Mouse (Mus musculus) hindbrain, embryonic 12.5 days (tissue): ENCODE measurements at regions not wholly inside any gene's neighbourhood (a gene's known extent, or its start where the extent isn't known, plus 50 kb on each side); places are given as distances from the start of the nearest gene placed in this dataset.

Source experiments
- ATAC-seq: fragments of 200-750 bp; cut with Nextera tagmentation; 2 replicates; pipeline ENCODE4 v1.8.0; 2017; ENCODE audit warnings: moderate TSS enrichment; ENCODE audit not compliant: low FRiP score
- H3K27ac ChIP-seq: fragments of 300-500 bp; sonication (generic); 2 replicates; pipeline ENCODE4 v1.5.1; 2016; ENCODE audit warnings: mild to moderate bottlenecking
- H3K27me3 ChIP-seq: fragments of 300-500 bp; sonication (generic); 2 replicates; pipeline ENCODE4 v1.6.1; 2016; ENCODE audit warnings: mild to moderate bottlenecking
- H3K36me3 ChIP-seq: fragments of 300-500 bp; sonication (generic); 2 replicates; pipeline ENCODE4 v1.6.1; 2016; ENCODE audit warnings: mild to moderate bottlenecking
- H3K4me1 ChIP-seq: fragments of 300-500 bp; sonication (generic); 2 replicates; pipeline ENCODE4 v1.6.1; 2016
- H3K4me2 ChIP-seq: fragments of 300-500 bp; sonication (generic); replicated peaks from 2 replicates; pipeline ENCODE4 v1.6.1; 2016; ENCODE audit warnings: mild to moderate bottlenecking
- H3K4me3 ChIP-seq: fragments of 300-500 bp; sonication (generic); 2 replicates; pipeline ENCODE4 v1.5.1; 2016; ENCODE audit warnings: mild to moderate bottlenecking
- H3K9ac ChIP-seq: fragments of 300-500 bp; sonication (generic); 2 replicates; pipeline ENCODE4 v1.6.1; 2016; ENCODE audit warnings: mild to moderate bottlenecking, moderate library complexity
- H3K9me3 ChIP-seq: fragments of 300-500 bp; sonication (generic); replicated peaks from 2 replicates; pipeline ENCODE4 v1.6.1; 2016; ENCODE audit warnings: mild to moderate bottlenecking
- WGBS: fragments of 180-500 bp; shearing (Covaris S2); methylation state at CpG from one replicate; pipeline ENCODE4 v1.1.7; 2016; 5-methylcytosine and 5-hydroxymethylcytosine counted together

DNA sequence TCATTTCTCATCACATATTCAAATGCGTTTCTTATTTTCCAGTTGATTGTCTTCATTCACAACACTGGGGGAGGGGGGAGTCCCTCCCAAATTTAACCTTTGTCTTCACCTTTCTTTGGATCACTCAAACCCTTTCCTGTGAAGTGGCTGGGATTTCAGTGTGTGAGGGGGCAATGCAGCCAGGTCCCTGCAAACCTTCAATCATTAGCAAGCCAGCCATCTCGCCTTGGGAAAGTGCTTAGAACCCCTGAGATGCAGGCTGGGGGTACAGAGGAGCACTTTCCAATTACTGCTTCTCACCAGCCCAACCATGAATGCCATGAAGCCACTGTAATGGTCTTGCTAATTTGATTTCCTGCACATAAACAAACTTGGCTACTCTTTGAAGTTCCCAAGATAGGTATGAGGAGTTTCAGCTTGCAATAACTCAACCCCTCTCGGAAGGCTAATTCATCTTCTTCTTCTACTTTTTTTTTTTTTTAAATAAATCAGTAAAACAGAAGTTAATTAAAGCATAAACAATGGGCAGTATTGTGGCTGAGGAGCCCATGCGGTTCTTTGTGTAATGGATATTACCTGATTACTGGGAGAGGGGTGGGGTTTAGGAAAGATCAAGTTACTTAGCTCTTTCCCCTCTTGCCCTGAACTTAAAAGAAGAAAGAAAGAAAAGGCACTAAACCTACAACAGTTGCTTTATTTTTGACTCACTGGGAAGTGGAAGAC is 486.3 kb downstream of the 1700129C05Rik start:
- ATAC-seq = no peak
- Histone ChIP-seq H3K27ac (no peak overlapping the region), H3K9me3 (no peaks in the 10 kb centered on the region), H3K9ac (no peak overlapping the region), H3K27me3 (no peaks in the 10 kb centered on the region), H3K4me1 (peaks cover 3% of the 10 kb centered on the region; the same call in 1 of the 2 replicates), H3K4me3 (no peak overlapping the region), H3K4me2 (no peak overlapping the region), H3K36me3 (no peaks in the 10 kb centered on the region)
- 12% methylated on average over 4 of the region's 4 CpGs for WGBS

DNA sequence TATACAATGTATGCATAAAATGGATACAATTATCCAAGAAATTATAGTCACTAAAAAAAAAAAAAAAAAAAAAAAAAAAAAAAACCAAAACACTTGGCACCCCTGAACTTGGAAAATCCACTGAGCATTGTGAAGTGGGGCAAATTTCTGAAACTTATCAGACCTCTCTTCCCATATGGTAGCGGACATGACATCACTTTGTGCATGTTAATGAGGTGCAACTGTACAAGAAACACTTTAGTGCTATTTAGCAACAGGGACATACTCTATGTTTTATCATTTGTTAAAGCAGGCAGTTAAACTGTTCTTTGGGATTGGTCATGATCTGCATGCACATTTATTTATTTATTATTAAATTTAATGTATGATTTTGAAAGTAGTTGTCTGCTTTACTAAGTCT is 489.7 kb downstream of the 1700129C05Rik start:
- no peaks in the 10 kb centered on the region for H3K9me3 ChIP-seq
- WGBS = 84% methylated on average over 1 of the region's 1 CpGs
- no peak for ATAC-seq

DNA sequence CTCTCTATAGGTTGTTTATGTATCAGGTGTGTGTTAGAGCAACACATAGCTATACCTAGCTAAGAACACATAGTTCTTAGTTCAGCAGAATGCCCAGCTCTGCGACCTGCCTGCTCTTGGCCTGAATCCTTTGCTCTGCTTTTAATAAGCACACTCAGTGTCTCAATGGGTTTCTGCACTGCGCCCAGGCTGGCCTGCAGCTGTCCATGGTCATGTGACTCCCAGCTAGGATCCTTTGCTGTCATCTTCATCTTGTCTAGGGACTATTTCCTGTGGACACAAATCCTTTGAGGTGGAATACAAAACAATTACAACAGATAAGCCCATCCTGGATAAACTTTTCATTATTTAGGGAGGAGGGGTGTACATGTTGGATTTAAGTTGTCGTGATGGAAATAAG is 490.7 kb downstream of the 1700129C05Rik start:
- ATAC-seq = no peak
- 87% methylated on average over 3 of the region's 3 CpGs for WGBS

More for the DNA sequence above, 489.7 kb downstream of the 1700129C05Rik start:
- Histone ChIP-seq H3K4me1 (peaks cover 3% of the 10 kb centered on the region; the same call in 1 of the 2 replicates), H3K4me2 (no peak overlapping the region), H3K27ac (no peak overlapping the region), H3K27me3 (no peaks in the 10 kb centered on the region), H3K4me3 (no peak overlapping the region), H3K36me3 (no peaks in the 10 kb centered on the region), H3K9ac (no peak overlapping the region)

DNA sequence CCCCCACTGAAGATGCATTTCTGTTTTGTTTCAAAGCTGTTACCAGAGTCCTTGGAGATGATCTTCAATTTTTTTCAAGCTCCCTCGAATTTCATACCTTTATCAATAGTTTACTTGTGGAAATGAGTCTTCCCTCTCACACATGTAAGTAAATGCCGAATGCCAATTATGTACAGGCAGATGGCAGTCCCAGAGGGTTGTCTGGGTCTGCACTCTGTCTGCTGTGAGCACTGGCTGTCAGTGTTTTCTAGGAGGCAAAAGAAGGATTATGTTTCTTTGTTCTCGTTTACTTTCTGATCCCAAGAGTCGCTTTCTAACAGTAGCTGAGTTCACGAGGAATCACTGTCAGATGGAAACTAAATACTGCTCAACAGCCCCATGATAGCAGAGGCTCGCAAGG is 491.5 kb downstream of the 1700129C05Rik start:
- Histone ChIP-seq H3K27me3 (no peaks in the 10 kb centered on the region), H3K9ac (no peak overlapping the region), H3K4me1 (0 out of 2 replicates have a peak, but pooled peaks cover 1% of the 10 kb centered on the region), H3K27ac (no peak overlapping the region), H3K4me3 (no peak overlapping the region), H3K36me3 (no peaks in the 10 kb centered on the region), H3K4me2 (no peak overlapping the region), H3K9me3 (no peaks in the 10 kb centered on the region)
- no peak for ATAC-seq
- 47% methylated on average over 6 of the region's 6 CpGs for whole genome bisulfite sequencing

More for the DNA sequence above, 490.7 kb downstream of the 1700129C05Rik start:
- peaks cover 3% of the 10 kb centered on the region; the same call in 1 of the 2 replicates for H3K4me1 ChIP-seq
- no peak overlapping the region for H3K27ac ChIP-seq
- no peaks in the 10 kb centered on the region for H3K36me3 ChIP-seq
- H3K9me3 ChIP-seq = no peaks in the 10 kb centered on the region
- no peak overlapping the region for H3K4me3 ChIP-seq
- no peak overlapping the region for H3K9ac ChIP-seq
- H3K27me3 ChIP-seq = no peaks in the 10 kb centered on the region
- H3K4me2 ChIP-seq = no peak overlapping the region

DNA sequence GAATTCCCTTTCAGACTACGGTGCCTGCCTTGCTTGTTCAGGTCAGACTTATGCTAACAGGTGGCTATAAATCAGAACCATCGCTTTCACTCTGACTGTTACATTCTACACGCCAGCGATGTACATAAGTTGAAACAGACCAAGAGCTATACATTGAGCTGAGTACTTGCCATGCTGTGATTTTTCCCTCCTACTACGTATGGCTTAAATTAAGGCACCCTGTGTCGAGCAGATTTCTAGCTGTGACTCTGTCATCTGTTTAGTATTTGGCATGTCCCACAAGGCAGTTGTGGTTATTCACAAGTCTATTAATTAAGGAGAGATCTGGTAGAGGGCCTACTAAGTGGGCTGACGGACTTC is 504.4 kb downstream of the 1700129C05Rik start:
- peaks cover 25% of the 10 kb centered on the region for H3K27me3 ChIP-seq
- no peaks in the 10 kb centered on the region for H3K9me3 ChIP-seq
- WGBS = 62% methylated on average over 7 of the region's 7 CpGs
- no peak overlapping the region for H3K4me3 ChIP-seq
- no peak overlapping the region for H3K4me2 ChIP-seq
- no peaks in the 10 kb centered on the region for H3K36me3 ChIP-seq
- H3K4me1 ChIP-seq = peaks cover 8% of the 10 kb centered on the region
- no peak overlapping the region for H3K27ac ChIP-seq
- H3K9ac ChIP-seq = no peak overlapping the region
- no peak for ATAC-seq

DNA sequence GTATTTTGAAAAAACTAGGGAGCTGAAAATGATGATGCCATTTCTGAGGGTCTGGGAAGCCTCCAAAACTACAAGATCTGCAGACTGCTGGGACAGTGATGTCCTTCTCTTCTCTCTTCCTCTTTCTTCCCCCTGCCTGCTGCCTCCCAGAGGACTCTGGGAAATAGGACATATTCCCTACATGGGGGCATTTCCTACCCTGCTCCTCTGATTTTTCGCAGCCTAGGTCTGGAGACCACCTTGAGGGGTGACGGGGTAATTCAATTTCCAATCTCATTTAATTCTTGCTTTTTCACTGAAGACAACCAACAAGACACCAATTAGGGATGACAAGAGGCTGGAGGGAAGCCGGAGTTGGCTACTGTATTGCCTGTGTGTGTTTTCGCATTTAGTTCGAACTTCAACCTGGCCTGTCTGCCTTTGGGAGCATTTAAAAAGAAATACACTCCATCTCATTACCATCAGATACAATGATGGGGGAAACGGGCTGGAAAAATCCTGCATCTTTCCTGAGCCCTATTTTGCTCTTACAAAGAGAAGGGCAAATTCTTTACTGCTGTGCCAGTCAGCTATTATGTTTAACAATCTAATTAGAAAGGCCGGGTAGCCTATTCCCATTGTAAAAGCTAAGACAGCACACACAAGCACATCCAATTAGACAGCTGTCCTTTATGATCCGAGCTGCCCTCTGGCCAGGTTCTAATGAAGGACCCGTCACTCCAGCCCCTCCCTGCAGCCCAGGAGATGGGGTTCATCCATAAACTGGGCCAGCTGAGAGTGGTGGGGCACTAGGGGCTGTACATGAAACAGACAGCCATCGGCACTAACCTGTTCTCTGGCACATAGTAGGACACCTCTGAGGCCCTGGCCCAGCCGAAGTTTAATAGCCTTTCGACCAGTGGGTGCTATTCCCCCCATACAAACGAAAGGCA is 505.0 kb downstream of the 1700129C05Rik start:
- no peak overlapping the region for H3K27ac ChIP-seq
- H3K4me3 ChIP-seq = no peak overlapping the region
- WGBS = 46% methylated on average over 13 of the region's 13 CpGs
- H3K4me1 ChIP-seq = peaks cover 8% of the 10 kb centered on the region
- no peaks in the 10 kb centered on the region for H3K9me3 ChIP-seq
- peaks cover 25% of the 10 kb centered on the region for H3K27me3 ChIP-seq
- H3K36me3 ChIP-seq = no peaks in the 10 kb centered on the region
- no peak overlapping the region for H3K9ac ChIP-seq
- no peak overlapping the region for H3K4me2 ChIP-seq
- ATAC-seq = peak; percentile 74

DNA sequence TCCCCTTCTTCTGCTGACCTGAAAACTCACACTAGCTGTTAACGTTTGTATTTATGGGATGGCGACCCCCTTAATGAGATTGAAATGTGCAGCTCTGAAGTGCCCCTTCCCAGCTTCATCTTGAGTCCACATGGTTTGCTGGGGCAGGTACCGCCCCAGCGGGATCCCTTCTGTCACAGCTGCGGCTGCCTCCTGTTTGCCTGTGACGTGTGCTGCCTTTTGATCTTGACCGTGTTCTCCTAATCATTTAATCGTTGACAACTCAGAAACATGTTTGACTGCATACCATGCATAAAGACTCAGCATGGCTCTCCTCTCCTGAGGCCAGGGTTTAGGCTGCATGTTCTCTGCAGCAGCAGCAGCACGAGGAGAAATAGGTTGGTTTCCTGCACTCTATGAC is 511.5 kb downstream of the 1700129C05Rik start:
- Histone ChIP-seq H3K4me1 (peaks cover 6% of the 10 kb centered on the region; the same call in 1 of the 2 replicates), H3K4me2 (no peak overlapping the region), H3K27me3 (peaks cover 22% of the 10 kb centered on the region), H3K36me3 (no peaks in the 10 kb centered on the region), H3K27ac (no peak overlapping the region), H3K9ac (no peak overlapping the region), H3K9me3 (no peaks in the 10 kb centered on the region), H3K4me3 (no peak overlapping the region)
- 49% methylated on average over 9 of the region's 9 CpGs for WGBS
- ATAC-seq = no peak

DNA sequence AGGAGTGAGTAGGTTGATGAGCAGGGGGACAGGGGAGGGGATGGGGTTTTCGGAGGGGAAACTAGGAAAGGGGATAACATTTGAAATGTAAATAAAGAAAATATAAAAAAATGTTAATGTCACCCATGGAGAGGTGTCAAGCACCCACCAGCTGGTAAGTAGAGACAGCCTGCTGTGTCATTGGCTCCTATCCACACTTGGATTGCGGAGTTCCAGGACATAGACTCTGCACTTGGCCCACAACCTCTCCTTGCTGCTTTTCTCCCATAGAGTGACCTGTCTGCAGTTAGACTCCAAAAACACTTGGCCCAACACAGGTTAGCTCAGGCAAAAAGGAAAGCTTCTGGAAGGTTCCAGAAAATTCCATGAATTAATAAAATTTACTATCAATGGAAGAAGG is 514.4 kb downstream of the 1700129C05Rik start:
- no peak overlapping the region for H3K27ac ChIP-seq
- 86% methylated on average over 2 of the region's 2 CpGs for WGBS
- H3K4me2 ChIP-seq = no peak overlapping the region
- no peak overlapping the region for H3K4me3 ChIP-seq
- H3K27me3 ChIP-seq = peaks cover 4% of the 10 kb centered on the region; the same call in 1 of the 2 replicates
- H3K36me3 ChIP-seq = no peaks in the 10 kb centered on the region
- H3K4me1 ChIP-seq = peaks cover 6% of the 10 kb centered on the region; the same call in 1 of the 2 replicates
- no peaks in the 10 kb centered on the region for H3K9me3 ChIP-seq
- H3K9ac ChIP-seq = no peak overlapping the region
- no peak for ATAC-seq

DNA sequence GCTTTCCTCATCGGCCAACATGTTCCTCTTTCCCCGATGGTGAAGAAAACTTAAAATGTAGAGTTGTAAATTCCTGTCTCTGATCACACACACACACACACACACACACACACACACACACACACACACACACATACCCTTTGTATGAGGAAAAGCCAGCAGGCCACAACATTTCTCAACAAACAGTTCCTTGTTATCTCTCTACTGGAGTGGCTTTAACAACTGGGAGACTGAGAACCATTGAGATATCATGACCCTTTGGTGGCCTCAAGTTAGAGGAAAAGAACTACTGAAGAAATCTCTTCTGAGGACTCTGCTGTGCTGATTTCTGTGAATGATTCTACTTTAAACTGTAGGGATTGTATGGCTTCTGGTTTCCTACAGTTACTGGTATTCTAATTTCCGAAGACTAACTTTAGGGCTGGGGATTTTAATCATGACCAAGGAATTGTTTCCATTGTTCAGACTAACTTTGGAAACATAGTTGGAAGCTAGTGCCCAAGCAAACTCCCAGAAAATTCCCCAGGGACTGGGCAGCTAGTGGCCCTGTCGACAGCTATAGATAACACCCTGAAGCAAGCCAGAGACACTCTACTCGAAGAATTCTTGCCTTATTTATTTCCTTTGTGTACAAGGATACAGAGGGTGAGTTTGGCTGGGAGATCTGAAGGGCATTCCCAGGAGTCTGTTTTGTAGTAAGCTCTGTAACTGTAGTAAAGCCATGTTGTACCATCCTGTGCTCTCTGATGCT is 516.0 kb downstream of the 1700129C05Rik start:
- H3K9me3 ChIP-seq = no peaks in the 10 kb centered on the region
- H3K4me2 ChIP-seq = no peak overlapping the region
- no peak overlapping the region for H3K27ac ChIP-seq
- H3K4me1 ChIP-seq = peaks cover 6% of the 10 kb centered on the region; the same call in 1 of the 2 replicates
- H3K36me3 ChIP-seq = no peaks in the 10 kb centered on the region
- no peak for ATAC-seq
- WGBS = 82% methylated on average over 5 of the region's 5 CpGs
- H3K4me3 ChIP-seq = no peak overlapping the region
- H3K27me3 ChIP-seq = peaks cover 8% of the 10 kb centered on the region
- H3K9ac ChIP-seq = no peak overlapping the region

DNA sequence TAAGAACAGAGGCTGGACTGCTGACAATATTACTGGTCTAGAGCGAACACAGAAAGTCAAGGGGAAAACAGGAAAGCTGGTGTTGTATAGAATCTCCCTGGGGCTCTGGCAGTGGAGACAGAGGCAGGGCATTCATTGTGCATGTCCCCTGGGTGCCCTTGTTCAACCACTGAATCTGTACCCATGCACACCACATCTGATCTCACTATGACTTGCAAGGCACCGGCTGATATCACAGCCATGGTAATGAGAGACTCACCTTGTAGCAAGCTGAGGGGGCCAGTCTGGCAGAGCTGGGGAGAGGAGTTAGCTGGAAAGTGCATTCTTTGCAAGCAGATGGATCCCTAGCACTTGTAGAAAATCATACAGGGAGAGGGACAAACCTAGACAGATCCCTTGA is 522.5 kb downstream of the 1700129C05Rik start:
- ATAC-seq = no peak
- Histone ChIP-seq H3K27me3 (peaks cover 4% of the 10 kb centered on the region; the same call in 1 of the 2 replicates), H3K9me3 (no peaks in the 10 kb centered on the region), H3K27ac (no peak overlapping the region), H3K4me1 (no peaks in the 10 kb centered on the region), H3K9ac (no peak overlapping the region), H3K4me3 (no peak overlapping the region), H3K4me2 (no peak overlapping the region), H3K36me3 (no peaks in the 10 kb centered on the region)
- WGBS = 78% methylated on average over 2 of the region's 2 CpGs

DNA sequence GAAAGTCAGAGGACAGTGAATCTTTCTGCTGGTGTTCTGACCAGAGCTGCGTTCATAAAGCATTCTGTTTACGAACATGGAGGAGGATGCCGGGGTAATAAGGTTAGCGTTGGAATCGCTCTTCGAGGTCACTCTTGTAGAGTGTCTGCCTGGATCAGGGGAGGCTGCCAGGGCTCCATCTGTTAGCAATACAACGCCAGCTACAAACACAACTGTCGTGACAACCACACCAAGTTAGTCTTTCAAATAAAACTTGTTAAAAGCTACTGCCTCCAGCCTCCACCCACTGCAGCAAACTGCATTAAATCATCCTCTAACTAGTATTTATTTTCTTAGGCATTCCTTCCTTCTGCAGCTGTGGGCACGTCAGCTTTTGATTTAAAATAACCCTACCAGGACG is 525.0 kb downstream of the 1700129C05Rik start:
- H3K36me3 ChIP-seq = no peaks in the 10 kb centered on the region

DNA sequence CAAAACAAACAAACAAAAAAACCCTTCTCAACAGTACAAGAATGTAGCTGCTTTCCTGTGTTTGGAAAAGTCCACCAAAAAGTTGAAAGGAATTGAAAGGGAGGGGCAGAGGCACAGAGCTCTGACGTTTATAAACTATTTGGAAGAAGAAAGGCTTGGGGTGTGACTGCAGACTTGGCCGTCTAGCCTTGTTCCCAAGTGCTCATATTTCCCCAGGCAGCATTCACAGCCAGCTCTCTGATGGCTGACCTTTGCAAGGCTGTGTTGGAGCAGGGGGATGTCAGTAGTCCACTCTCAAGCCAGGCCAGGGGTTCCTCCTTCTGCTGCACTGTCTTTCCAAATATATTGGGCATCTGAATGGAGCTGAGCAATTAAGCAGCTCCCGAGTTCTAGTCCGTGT is 534.5 kb downstream of the 1700129C05Rik start:
- Histone ChIP-seq H3K4me1 (no peaks in the 10 kb centered on the region), H3K9me3 (no peaks in the 10 kb centered on the region), H3K27ac (no peak overlapping the region), H3K4me3 (no peak overlapping the region), H3K36me3 (no peaks in the 10 kb centered on the region), H3K4me2 (no peak overlapping the region), H3K9ac (no peak overlapping the region), H3K27me3 (no peaks in the 10 kb centered on the region)
- WGBS = 61% methylated on average over 4 of the region's 4 CpGs
- no peak for ATAC-seq

More for the DNA sequence above, 525.0 kb downstream of the 1700129C05Rik start:
- H3K27ac ChIP-seq = no peak overlapping the region
- H3K9ac ChIP-seq = no peak overlapping the region
- H3K4me3 ChIP-seq = no peak overlapping the region
- WGBS = 80% methylated on average over 10 of the region's 10 CpGs
- H3K4me2 ChIP-seq = no peak overlapping the region
- no peaks in the 10 kb centered on the region for H3K9me3 ChIP-seq
- ATAC-seq = no peak
- H3K27me3 ChIP-seq = no peaks in the 10 kb centered on the region
- H3K4me1 ChIP-seq = no peaks in the 10 kb centered on the region
